Mouse (Mus musculus) inflammation-experienced regulatory T-cells (primary cell): ENCODE results near the gene Lrrc25. TPM values are rescaled to one million over a fixed set of nuclear protein-coding genes. Genes with fewer than 3 reads are reported as not detected.

Source experiments
- polyA plus RNA-seq, 2 experiments: library from polyadenylated mRNA; unstranded; fragments of 100-300 nt; shearing (Covaris generic); gene quantifications; one replicate each; pipeline ENCODE4 v1.2.1; 2017

Gene Lrrc25
- under 1 TPM; 0.22 to 0.49 TPM for polyA plus RNA-seq

GRCm38 (mm10) chr8:70615894-70616293, at the start of gene Lrrc25:
Gene Lrrc25 (plus strand): TSS chr8:70616155.

GRCm38 (mm10) chr8:70593961-70594609, 21.9 kb upstream of the Lrrc25 start, which contains the start of gene Isyna1:
Gene Isyna1 (plus strand): TSS chr8:70594373.

GRCm38 (mm10) chr8:70608749-70609367, 7.1 kb upstream of the Lrrc25 start, which contains the start of gene Ssbp4:
Gene Ssbp4 (minus strand): TSS chr8:70608872.

GRCm38 (mm10) chr8:70632346-70632892, 16.5 kb downstream of the Lrrc25 start, which contains the start of gene Gdf15:
Gene Gdf15 (minus strand): TSS chr8:70632456.

GRCm38 (mm10) chr8:70660273-70660725, 44.3 kb downstream of the Lrrc25 start, which contains the start of gene Pgpep1:
Gene Pgpep1 (minus strand): TSS chr8:70660388.

Other genes starting within 250 kb of the Lrrc25 start
- gene Comp, start 242.6 kb upstream of the Lrrc25 start, polyA plus RNA-seq = 1 to 10 TPM; 2.0 to 2.9 TPM
- 10 to 100 TPM; 14.4 to 21.9 TPM for gene Crtc1, start 176.6 kb upstream of the Lrrc25 start, polyA plus RNA-seq
- 10 to 100 TPM; 18.0 TPM for gene Klhl26, start 139.2 kb upstream of the Lrrc25 start, polyA plus RNA-seq
- gene Tmem59l, start 128.8 kb upstream of the Lrrc25 start, polyA plus RNA-seq = not detected
- gene Crlf1, start 123.0 kb upstream of the Lrrc25 start, polyA plus RNA-seq = under 1 TPM; 0.42 to 0.76 TPM
- gene Rex1bd, start 109.4 kb upstream of the Lrrc25 start, polyA plus RNA-seq = 100 to 1,000 TPM; 103 to 115 TPM
- gene Uba52, start 105.4 kb upstream of the Lrrc25 start, polyA plus RNA-seq = 100 to 1,000 TPM; 859 to 975 TPM
- gene Fkbp8, start 88.4 kb upstream of the Lrrc25 start, polyA plus RNA-seq = 100 to 1,000 TPM; 362 to 377 TPM
- 10 to 100 TPM; 75.4 to 87.4 TPM for gene Kxd1, start 88.2 kb upstream of the Lrrc25 start, polyA plus RNA-seq
- 10 to 100 TPM; 25.3 to 30.2 TPM for gene Ell, start 76.7 kb upstream of the Lrrc25 start, polyA plus RNA-seq
- gene Isyna1, start 21.8 kb upstream of the Lrrc25 start, polyA plus RNA-seq = 100 to 1,000 TPM in 1 of 2 experiments, 10 to 100 TPM in 1; 83.1 to 103 TPM
- gene Ssbp4, start 7.3 kb upstream of the Lrrc25 start, polyA plus RNA-seq = 100 to 1,000 TPM; 132 to 196 TPM
- under 1 TPM in 1 of 2 experiments, not detected in 1; 0.54 TPM for gene Gdf15, start 16.3 kb downstream of the Lrrc25 start, polyA plus RNA-seq
- gene Pgpep1, start 44.2 kb downstream of the Lrrc25 start, polyA plus RNA-seq = 1 to 10 TPM; 1.5 to 4.3 TPM
- 100 to 1,000 TPM; 304 to 322 TPM for gene Lsm4, start 57.1 kb downstream of the Lrrc25 start, polyA plus RNA-seq
- gene Jund, start 82.8 kb downstream of the Lrrc25 start, polyA plus RNA-seq = 100 to 1,000 TPM; 739 to 832 TPM
- 1 to 10 TPM in 1 of 2 experiments, under 1 TPM in 1; 0.08 to 1.1 TPM for gene Iqcn, start 87.3 kb downstream of the Lrrc25 start, polyA plus RNA-seq
- under 1 TPM in 1 of 2 experiments, not detected in 1; 0.56 TPM for gene Gm3336, start 102.4 kb downstream of the Lrrc25 start, polyA plus RNA-seq
- gene Pde4c, start 107.6 kb downstream of the Lrrc25 start, polyA plus RNA-seq = under 1 TPM; 0.37 to 0.56 TPM
- 10 to 100 TPM; 11.1 to 17.4 TPM for gene Rab3a, start 138.5 kb downstream of the Lrrc25 start, polyA plus RNA-seq
- gene Mpv17l2, start 144.8 kb downstream of the Lrrc25 start, polyA plus RNA-seq = 10 to 100 TPM; 54.0 to 62.1 TPM
- gene Pik3r2, start 160.6 kb downstream of the Lrrc25 start, polyA plus RNA-seq = 10 to 100 TPM; 26.3 to 34.1 TPM
- 100 to 1,000 TPM in 1 of 2 experiments, 10 to 100 TPM in 1; 85.6 to 111 TPM for gene Mast3, start 188.9 kb downstream of the Lrrc25 start, polyA plus RNA-seq
- gene Il12rb1, start 192.3 kb downstream of the Lrrc25 start, polyA plus RNA-seq = 10 to 100 TPM; 36.1 to 48.8 TPM
- gene Arrdc2, start 223.6 kb downstream of the Lrrc25 start, polyA plus RNA-seq = 10 to 100 TPM; 27.8 to 35.2 TPM
- gene Kcnn1, start 247.1 kb downstream of the Lrrc25 start, polyA plus RNA-seq = under 1 TPM; 0.16 to 0.65 TPM